Mouse (Mus musculus): ENCODE measurements around the gene Hmcn1.

Hmcn1 gene

GRCm38 (mm10) chr1:150992711-150993161 lies 499 bp downstream of the Hmcn1 start:
- DNase-seq (ENCODE audit: extremely low spot score), result no peak

- DNase-seq (ENCODE audit: extremely low spot score), result peak; percentile 39
Measured at GRCm38 (mm10) chr1:150991745-150992554, 1.3 kb downstream of the Hmcn1 start.

- DNase-seq (ENCODE audit: extremely low spot score), result no peak
Measured at GRCm38 (mm10) chr1:150984888-150985287, 8.3 kb downstream of the Hmcn1 start.

- no peak for DNase-seq (ENCODE audit: extremely low spot score)
Measured at GRCm38 (mm10) chr1:150984092-150984503, 9.1 kb downstream of the Hmcn1 start.

GRCm38 (mm10) chr1:150978651-150979050 lies 14.6 kb downstream of the Hmcn1 start:
- DNase-seq (ENCODE audit: extremely low spot score), result no peak

GRCm38 (mm10) chr1:150976263-150976662 lies 17.0 kb downstream of the Hmcn1 start:
- DNase-seq (ENCODE audit: extremely low spot score), result no peak

- no peak for DNase-seq (ENCODE audit: extremely low spot score)
Measured at GRCm38 (mm10) chr1:150959486-150960074, 33.7 kb downstream of the Hmcn1 start.

GRCm38 (mm10) chr1:150951004-150951403 lies 42.2 kb downstream of the Hmcn1 start:
- DNase-seq (ENCODE audit: extremely low spot score), result no peak

- peak; percentile 16 for DNase-seq (ENCODE audit: extremely low spot score)
Measured at GRCm38 (mm10) chr1:150950046-150950445, 43.2 kb downstream of the Hmcn1 start.

- DNase-seq (ENCODE audit: extremely low spot score), result no peak
Measured at GRCm38 (mm10) chr1:150948911-150949310, 44.3 kb downstream of the Hmcn1 start.

GRCm38 (mm10) chr1:150943601-150944000 lies 49.6 kb downstream of the Hmcn1 start:
- no peak for DNase-seq (ENCODE audit: extremely low spot score)

GRCm38 (mm10) chr1:150942143-150942542 lies 51.1 kb downstream of the Hmcn1 start:
- DNase-seq (ENCODE audit: extremely low spot score), result no peak

GRCm38 (mm10) chr1:150936821-150937220 lies 56.4 kb downstream of the Hmcn1 start:
- no peak for DNase-seq (ENCODE audit: extremely low spot score)

- DNase-seq (ENCODE audit: extremely low spot score), result no peak
Measured at GRCm38 (mm10) chr1:150933616-150934015, 59.6 kb downstream of the Hmcn1 start.

GRCm38 (mm10) chr1:150920860-150921259 lies 72.4 kb downstream of the Hmcn1 start:
- no peak for DNase-seq (ENCODE audit: extremely low spot score)

GRCm38 (mm10) chr1:150920276-150920675 lies 73.0 kb downstream of the Hmcn1 start:
- no peak for DNase-seq (ENCODE audit: extremely low spot score)

GRCm38 (mm10) chr1:150914936-150915335 lies 78.3 kb downstream of the Hmcn1 start:
- no peak for DNase-seq (ENCODE audit: extremely low spot score)

GRCm38 (mm10) chr1:150913586-150914136 lies 79.6 kb downstream of the Hmcn1 start:
- DNase-seq (ENCODE audit: extremely low spot score), result no peak

- DNase-seq (ENCODE audit: extremely low spot score), result no peak
Measured at GRCm38 (mm10) chr1:150909642-150910041, 83.6 kb downstream of the Hmcn1 start.

- DNase-seq (ENCODE audit: extremely low spot score), result no peak
Measured at GRCm38 (mm10) chr1:150893677-150894188, 99.5 kb downstream of the Hmcn1 start.

- DNase-seq (ENCODE audit: extremely low spot score), result no peak
Measured at GRCm38 (mm10) chr1:150890017-150890416, 103.2 kb downstream of the Hmcn1 start.

GRCm38 (mm10) chr1:150886267-150886666 lies 107.0 kb downstream of the Hmcn1 start:
- DNase-seq (ENCODE audit: extremely low spot score), result no peak

- DNase-seq (ENCODE audit: extremely low spot score), result no peak
Measured at GRCm38 (mm10) chr1:150878421-150878820, 114.8 kb downstream of the Hmcn1 start.

Measured in embryo, embryonic 9.5 days (tissue).